8 mouse cellular contexts compared by ENCODE assay signal in the genomic region with DNA sequence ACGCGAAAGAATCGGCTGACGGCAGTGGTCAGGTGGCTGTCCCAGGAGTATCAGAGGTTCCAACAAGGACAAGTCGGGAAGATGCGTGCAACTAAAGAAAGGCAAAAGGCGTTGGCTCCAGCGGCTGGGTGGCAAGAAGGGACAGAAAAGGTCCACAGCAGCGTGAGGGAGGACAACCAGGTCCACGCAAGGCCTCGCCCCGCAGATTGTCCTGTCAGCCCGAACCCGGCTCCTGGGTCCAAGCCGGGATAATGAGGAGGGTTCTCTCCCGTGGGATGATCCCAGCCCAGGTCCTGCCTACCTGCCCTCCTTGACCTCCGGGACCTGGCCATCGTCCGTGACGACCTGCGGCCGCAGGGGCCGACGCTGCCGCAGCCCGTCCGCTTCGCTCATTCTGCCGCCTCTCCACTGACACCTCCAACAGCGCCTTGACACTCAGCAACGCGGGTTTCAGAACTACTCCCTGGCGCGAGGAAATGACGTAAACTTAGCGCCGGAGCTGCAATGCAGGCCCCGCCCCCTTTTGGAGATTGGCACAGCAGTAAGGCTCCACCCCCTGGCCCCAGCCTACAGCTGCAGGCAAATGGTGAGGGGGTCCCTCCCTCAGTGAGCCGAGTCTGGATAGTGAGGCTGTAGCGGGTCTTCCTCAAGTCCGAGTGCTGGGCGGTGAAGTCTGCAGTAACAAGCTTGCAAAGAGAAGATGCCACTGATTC. TPM values are rescaled to one million over a fixed set of nuclear protein-coding genes. Genes with fewer than 3 reads are reported as not detected.
A peak's percentile ranks its signal among the peaks of the same experiment; 100 is the strongest.
DNase-seq lines count a peak whose midpoint lies in the region; ATAC-seq lines count a peak whose summit lies in the region.

A gene (minus strand): TSS at position 481 of the 713 bp plus-strand sequence.

- no peaks in the 10 kb centered on the region for H3K9me3 ChIP-seq in hindbrain, embryonic 12.5 days (replicated peaks)

- peak within 1 kb of the TSS; percentile 86 for H3K4me3 ChIP-seq in hindbrain, embryonic 12.5 days

- peak within 1 kb of the TSS; percentile 80 for H3K4me2 ChIP-seq in hindbrain, embryonic 12.5 days (replicated peaks)

- no peaks in the 10 kb centered on the region for H3K36me3 ChIP-seq in hindbrain, embryonic 12.5 days

- H3K4me1 ChIP-seq in hindbrain, embryonic 12.5 days, result peaks cover 12% of the 10 kb centered on the region

- peak within 1 kb of the TSS; percentile 87 for H3K9ac ChIP-seq in hindbrain, embryonic 12.5 days

- WGBS in hindbrain, embryonic 12.5 days, result under 1% methylated on average over 42 of the region's 42 CpGs

- peak; percentile 98 for ATAC-seq in hindbrain, embryonic 12.5 days (ENCODE audit: low FRiP score)

- H3K27ac ChIP-seq in hindbrain, embryonic 12.5 days, result peak within 1 kb of the TSS; percentile 25; the same call in 1 of the 2 replicates

- peak; percentile 96 for DNase-seq in Muller cell, postnatal 12 days (ENCODE audit: inconsistent ontology term)
- DNase-seq in cerebellum, adult 9-11 months, result peak; percentile 96
- peak; percentile 94 to 98 for DNase-seq in frontal cortex, postnatal 10 days (ENCODE audit: low spot score in 2 of 2)
- DNase-seq in layer of hippocampus, postnatal 14 days (ENCODE audit: low spot score in 2 of 2), result peak; percentile 96 to 99
- DNase-seq in lung, postnatal 14 days, result peak; percentile 97
- peak; percentile 93 for DNase-seq in retina, adult 2 months (ENCODE audit: low read depth, low spot score)
- peak; percentile 95 to 97 for DNase-seq in thymus, postnatal 36 days

- 0 out of 2 replicates have a peak, but pooled peaks cover 5% of the 10 kb centered on the region for H3K27me3 ChIP-seq in hindbrain, embryonic 12.5 days

RNA-seq across cellular contexts. Expression of the gene that starts here (rescaled TPM):
- polyA plus RNA-seq in hindbrain, embryonic 12.5 days (2016; fragmentation: Nextera tagmentation; extraction: Ambion mirVana), result 36.1 and 38.1 TPM in 2 replicates
- 10 to 100 TPM; 55.4 to 59.9 TPM for total RNA-seq in layer of hippocampus, postnatal 14 days (2021)

Comparison
In these comparisons a context has a peak if more than half of its experiments do, and no peak if none do; other contexts are left out.
1. Peak in every context shown above with its lines: DNase-seq, ATAC-seq, H3K4me3 ChIP-seq and H3K27ac ChIP-seq.